Mouse (Mus musculus): Measurements from ENCODE around the gene Prkag1.
"Not testable (repeated sequence)": the region's sequence is repeated elsewhere in the genome, so short reads cannot be mapped to it uniquely, and the experiment has no call there.

Prkag1 gene

DNA sequence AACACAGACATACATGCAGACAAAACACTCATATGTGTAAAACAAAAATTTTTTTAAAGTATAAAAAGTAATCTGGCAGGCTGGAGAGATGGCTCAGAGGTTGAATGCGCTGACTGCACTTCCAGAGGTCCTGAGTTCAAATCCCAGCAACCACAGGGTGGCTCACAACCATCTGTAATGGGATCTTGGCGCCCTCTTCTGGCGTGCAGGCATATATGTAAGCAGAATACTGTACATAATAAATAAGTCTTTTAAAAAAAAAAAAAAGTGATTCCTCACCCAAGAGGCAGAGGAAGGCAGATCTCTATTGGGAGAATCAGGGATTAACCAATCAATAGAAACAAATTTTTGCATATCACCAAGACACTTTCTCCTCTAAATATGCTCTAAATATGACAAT lies 7.9 kb downstream of the Prkag1 start:
- DNase-seq (ENCODE audit: low read depth, low spot score) = no peak

DNA sequence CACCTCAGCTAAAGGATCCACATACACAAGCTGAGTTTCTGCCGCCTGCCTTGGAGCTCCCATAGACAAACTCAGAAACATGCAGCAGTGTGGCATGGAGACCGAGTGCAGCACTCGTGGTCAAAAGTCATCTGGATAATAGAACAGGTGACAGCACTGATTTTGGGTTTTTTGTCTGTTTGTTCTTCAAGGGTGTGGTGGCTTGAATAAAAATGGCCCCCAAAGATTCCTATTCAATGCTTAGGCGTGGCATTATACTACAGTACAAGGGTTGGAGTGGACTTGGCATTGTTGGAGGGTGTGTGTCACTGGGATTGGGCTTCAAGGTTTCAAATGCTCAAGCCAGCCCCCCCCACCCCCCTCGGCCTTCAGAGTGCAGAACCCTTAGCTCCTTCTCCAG lies 9.2 kb downstream of the Prkag1 start:
- no peak for DNase-seq (ENCODE audit: low read depth, low spot score)

- DNase-seq (ENCODE audit: low read depth, low spot score) = no peak
Observed at GRCm38 (mm10) chr15:98821403-98821802, 9.9 kb downstream of the Prkag1 start.

DNA sequence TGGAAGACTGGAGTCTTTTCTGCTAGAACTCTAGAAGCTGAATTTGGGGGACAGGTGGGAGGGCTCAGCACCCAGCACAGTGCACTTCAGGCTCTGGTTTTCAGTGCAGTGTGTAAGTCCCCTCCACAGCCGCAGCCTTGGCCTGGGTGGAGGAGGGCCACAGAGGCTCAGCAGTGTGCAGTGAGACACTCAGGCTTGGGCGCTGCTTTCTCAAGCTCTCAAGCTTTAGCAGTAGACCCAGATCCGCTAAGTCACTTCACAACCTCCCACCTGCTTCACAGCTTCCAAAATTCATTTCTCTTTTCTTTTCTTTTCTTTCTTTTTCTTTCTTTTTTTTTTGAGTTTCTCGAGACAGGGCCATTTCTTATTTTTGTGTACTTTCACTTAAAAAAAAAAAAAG lies 10.4 kb downstream of the Prkag1 start:
- DNase-seq (ENCODE audit: low read depth, low spot score) = no peak

- DNase-seq (ENCODE audit: low read depth, low spot score) = no peak
Observed at GRCm38 (mm10) chr15:98818171-98818570, 13.2 kb downstream of the Prkag1 start.

- DNase-seq (ENCODE audit: low read depth, low spot score) = no peak
Observed at GRCm38 (mm10) chr15:98812741-98813424, 18.4 kb downstream of the Prkag1 start.

- DNase-seq (ENCODE audit: low read depth, low spot score) = not testable (repeated sequence)
Observed at GRCm38 (mm10) chr15:98810212-98810611, 21.1 kb downstream of the Prkag1 start.

DNA sequence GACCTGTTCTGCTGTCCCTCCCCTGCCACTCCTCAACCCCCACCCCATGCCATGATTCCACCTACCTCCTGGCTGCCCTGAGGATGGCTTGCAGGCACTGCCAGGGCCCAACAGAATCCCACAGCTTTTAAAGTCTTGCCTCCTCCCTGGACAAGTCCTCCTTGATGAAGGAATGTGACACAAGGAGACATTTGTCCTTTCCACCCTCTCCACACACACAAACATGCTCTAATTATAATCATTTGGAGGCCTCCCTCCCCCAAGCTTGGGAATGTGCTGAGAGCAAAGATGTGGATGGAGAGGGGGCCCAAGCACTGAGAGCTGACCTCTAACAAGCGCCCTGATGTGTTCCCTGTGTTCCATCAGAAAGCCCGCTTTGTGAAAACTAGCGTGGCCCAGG lies 21.9 kb downstream of the Prkag1 start, which contains the start of gene Ddn:
Ddn (minus strand) TSS at position 101 of the 400 bp plus-strand sequence.
- DNase-seq (ENCODE audit: low read depth, low spot score) = no peak

GRCm38 (mm10) chr15:98808651-98809134 lies 22.6 kb downstream of the Prkag1 start:
- DNase-seq (ENCODE audit: low read depth, low spot score) = no peak

DNA sequence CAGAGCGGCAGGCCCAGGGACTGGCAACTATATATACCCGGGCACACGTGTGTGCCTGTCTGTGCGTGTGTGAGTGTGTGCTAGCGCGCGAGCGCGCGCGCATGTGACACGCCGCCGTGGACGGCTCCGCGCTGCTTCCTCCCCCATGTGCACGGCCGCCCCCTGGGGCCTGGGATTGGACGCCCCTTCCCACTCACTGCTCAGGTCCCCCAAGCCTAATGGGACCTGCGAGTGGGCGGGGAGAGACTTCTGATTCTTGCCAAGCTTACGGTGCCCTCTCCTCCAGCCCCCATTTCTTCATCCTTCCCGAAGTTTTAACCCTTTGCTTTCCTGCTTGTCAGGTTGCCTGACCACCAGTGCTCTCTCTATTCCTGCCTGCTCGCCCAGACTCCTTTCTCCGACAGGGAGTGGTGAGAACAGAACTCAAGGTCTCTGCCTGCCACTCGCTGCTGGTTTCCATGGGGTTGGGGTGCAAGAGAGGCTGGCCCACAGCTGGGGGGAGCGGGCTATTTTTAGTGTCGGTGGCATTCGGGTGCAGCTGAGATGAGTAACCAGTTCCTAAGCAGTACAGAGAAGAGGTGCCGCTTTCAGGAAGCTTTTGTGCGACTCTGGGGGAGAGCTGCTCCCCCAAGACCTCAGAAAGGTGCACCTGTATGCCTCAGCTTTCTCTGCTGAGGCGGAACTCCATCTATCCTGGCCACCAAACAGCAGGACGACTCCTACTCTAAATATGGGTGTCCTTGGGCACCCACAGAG lies 23.2 kb downstream of the Prkag1 start:
- DNase-seq (ENCODE audit: low read depth, low spot score) = no peak

- DNase-seq (ENCODE audit: low read depth, low spot score) = no peak
Observed at GRCm38 (mm10) chr15:98806809-98807770, 24.2 kb downstream of the Prkag1 start.

DNA sequence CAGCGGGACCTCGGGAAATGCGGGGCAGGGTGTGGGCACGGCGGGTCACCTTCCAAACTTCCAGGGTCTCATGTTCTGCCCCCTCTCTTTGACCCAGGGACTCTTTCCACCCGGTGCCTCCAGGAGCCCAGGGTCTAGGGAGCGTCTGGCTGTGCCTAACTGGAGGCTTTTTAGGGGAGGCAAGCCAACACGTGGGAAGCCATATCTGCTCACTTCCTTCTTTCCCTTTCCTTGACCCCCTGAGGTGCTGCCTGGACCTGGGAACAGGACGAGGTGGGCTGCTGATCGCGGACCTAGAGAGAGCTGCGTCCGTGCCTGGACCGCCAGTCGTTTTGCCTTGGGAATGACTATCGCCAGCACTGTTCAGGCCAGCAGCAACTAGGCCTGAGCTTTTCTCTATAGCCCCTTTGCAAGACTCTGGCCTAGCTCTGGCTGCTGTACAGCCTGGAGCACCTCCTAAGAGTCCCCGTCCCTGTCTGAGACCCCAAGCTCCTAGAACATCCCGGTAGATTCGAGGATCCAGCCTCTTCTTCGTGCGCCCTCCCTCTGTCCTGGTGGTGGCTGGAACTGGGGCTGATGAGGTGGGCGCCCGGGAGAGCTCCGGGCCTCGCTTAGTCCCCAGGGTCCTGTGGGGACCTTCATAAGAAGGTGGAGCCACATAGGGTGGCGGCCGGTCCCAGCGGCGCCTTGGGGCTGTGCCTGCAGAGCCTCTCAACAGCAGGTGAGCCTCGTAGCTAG lies 25.1 kb downstream of the Prkag1 start:
- DNase-seq (ENCODE audit: low read depth, low spot score) = no peak

DNA sequence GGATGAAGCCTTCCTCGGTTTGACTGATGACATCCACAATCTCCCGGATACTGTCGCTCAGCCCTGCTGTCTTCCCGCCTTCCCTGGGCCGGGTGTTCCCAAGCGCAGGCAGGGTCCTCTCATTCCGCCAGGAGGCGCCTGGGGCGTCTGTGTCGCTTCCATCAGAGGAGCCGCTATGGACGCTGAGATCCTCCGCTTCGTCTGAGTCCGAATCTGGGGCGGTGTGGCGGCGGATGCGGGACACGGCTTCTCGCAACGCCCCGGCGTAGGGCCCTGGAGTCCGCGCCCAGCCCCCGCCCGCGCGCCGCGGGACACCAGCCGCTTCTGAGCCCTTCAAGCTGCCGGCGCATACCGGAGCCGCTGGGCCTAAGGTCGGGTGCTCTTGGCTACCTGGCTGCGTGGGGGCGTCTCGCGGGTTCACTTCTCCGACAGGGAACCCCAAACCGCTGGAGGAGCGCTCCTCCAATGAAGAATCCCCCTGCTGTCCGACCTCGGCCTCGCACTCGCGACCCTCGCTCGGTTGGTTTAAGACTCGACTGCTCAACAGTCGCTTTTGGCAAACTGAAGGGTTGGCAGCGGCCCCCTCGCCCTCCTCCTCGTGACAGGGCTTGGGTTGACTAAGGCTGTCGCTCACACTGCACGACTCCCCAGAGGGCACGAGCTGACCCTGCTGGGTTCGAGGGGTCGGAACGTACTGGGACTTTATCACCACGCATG lies 25.8 kb downstream of the Prkag1 start:
- no peak for DNase-seq (ENCODE audit: low read depth, low spot score)

DNA sequence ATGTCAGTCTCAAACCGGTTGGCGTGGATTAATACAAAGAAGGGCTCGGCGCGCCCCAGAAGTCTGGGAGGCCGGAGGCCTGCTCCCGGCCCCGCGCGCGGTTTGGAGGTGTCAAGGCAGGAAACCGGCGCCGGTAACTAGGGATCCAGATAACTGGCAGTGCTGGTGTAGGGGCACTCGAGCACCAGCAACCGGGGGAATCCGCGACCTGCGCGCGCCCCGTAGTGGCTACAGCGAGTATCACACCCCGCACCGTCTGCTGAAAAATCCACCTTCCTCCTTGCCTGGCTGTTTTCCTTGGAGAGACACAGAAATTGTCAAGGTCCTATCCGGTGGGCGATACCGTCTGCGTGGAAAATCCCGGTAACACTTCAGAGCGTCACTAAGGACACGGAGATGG lies 27.3 kb downstream of the Prkag1 start:
- no peak for DNase-seq (ENCODE audit: low read depth, low spot score)

DNA sequence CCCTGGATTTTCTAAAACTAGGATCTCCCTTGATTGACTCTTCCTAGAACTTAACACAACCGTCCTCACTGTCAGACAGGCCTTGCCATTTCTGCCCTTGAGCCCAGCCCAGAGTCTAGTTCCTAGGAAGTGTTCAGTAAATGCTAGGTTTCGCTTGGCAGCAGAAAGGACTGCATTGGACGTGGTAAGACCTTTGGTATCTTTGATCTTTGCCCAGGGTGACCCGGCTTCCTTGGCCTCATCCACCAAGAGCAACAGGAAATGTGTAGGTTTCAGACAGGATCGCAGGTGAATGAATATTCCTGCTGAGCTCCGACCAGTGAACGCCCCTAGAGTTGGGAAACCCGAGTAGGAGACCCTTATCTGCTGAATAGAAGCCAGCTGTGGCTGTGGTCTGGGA lies 28.4 kb downstream of the Prkag1 start:
- no peak for DNase-seq (ENCODE audit: low read depth, low spot score)

DNA sequence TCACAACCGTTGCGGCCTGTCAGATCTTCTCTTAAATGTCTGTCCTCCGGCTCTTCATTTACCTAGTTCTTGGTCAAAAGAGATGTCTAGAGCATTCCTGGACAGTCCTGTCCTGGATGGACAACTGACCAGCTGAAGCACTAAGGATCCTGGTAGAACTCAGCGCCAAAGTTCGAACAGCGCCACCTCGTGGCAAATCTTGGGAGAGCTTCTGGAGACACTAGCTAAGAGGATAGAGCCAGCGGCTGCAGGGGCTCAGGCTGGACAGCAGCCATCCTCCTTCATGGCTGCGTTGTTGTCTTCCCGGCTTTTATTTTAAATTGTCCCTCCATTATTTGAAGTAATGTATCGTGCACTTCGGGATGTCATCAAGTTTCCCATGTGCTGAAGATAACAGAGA lies 31.9 kb downstream of the Prkag1 start:
- peak; percentile 53 for DNase-seq (ENCODE audit: low read depth, low spot score)

GRCm38 (mm10) chr15:98798903-98799302 lies 32.4 kb downstream of the Prkag1 start:
- no peak for DNase-seq (ENCODE audit: low read depth, low spot score)

DNA sequence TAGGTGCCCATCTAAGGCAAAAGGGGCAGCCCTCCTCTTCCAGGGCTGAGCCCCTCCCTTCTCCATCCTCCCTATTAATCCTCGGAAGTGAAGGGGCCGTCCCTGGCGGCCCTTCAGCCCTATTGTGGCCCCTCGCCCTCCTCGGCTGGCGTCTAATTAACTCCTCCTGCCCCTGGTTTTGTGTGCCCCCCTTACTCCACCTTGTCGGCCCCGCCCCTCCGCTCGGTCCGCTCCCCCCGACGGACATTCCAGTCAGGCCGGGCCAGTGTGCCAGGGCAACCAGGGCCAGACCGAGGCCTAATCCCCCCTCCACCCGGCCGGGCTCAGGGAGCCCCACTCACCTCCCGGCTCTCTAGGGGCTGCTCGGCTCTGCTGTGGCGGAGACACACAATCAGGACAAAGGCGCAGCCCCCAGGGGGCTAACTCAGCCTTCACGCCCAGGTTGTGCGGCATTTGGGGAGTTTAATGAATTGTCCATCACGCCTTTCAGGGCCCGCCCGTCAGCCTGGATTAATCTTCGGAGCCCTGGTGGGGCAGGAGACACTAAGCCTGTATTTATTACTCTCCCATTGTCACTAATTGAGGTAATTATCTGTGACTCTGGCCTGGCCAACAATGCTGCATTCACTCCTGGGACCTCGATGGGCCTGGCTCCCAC lies 33.4 kb downstream of the Prkag1 start:
- no peak for DNase-seq (ENCODE audit: low read depth, low spot score)

DNA sequence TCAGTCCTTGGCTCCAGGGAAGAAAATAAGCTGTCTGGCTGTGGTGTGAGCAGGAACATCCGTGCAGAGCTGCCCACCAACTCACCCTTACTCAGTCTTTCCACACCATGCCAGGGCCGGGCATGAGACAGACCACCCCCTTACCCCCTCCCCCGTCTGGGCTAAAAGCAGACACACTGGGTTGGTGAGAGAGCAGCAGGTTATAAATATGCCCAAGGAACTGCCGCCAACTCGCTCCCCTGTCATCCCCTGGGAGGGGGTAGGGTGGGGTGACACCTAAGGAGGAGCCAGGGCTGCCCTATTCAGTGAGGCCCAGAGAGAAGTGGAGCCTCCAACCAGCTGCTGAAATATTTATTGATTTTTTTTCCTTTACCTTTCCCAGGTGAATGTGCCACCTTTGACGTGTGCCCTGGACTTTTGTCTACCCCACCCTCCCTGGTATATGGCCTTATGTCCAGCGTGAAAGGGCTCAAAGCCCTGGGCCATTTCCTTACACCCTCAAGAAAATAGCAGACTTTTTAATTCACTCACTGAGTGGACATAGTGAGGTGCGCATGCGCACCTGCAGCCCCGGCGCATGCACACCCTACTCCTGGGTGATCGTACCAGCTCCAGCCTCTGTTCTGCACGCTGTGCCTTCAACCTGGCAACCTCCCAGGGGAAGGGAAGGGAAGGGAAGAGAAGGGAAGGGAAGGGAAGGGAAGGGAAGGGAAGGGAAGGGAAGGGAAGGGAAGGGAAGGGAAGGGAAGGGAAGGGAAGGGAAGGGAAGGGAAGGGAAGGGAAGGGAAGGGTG lies 34.3 kb downstream of the Prkag1 start:
- no peak for DNase-seq (ENCODE audit: low read depth, low spot score)

All from skeletal muscle tissue, adult 2 months (tissue).